In the genomic region with DNA sequence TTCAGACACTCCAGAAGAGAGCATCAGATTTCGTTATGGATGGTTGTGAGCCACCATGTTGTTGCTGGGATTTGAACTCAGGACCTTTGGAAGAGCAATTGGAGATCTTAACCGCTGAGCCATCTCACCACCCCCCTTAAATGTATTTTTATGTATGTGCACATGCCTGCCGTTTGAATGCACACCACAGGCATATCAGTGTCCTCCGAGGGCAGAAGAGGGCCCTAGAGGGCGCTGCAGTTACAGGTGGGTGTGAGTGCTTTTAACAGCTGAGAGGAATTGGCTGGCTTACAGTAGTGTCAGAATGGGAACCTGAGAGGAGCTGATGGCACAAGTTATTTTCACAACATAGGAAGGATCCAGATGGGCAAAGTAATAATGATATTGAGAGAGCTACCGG, we compare ENCODE assay signal across 10 mouse cellular contexts. TPM values are rescaled to one million over a fixed set of nuclear protein-coding genes. Genes with fewer than 3 reads are reported as not detected.
DNase-seq lines count a peak whose midpoint lies in the region; ATAC-seq and TF ChIP-seq lines count a peak whose summit lies in the region.
"Had no signal": no experiment of that assay in that cellular context is flagged by ENCODE, and none has a peak within 500 bp of the region (broad histone marks: within the 10 kb centered on the region; RNA-seq: fewer than 3 reads in every experiment).

No protein-coding gene starts in this region.

- H3K9ac ChIP-seq in kidney, embryonic 15.5 days, result no peak overlapping the region
- H3K9ac ChIP-seq in neural tube, embryonic 15.5 days (replicated peaks), result no peak overlapping the region
- H3K9ac ChIP-seq: embryonic facial prominence, embryonic 15.5 days; liver, embryonic 15.5 days had no signal

- H3K27ac ChIP-seq in kidney, embryonic 15.5 days, result no peak overlapping the region
- H3K27ac ChIP-seq in embryonic facial prominence, embryonic 10.5 days (replicated peaks), result no peak overlapping the region
- H3K27ac ChIP-seq in neural tube, embryonic 15.5 days (replicated peaks), result no peak overlapping the region
- H3K27ac ChIP-seq: embryonic facial prominence, embryonic 15.5 days; liver, embryonic 15.5 days had no signal

- 0 out of 2 replicates have a peak, but pooled peaks have one; percentile 9 for TF ChIP-seq CTCF in G1E (IDR thresholded peaks at IDR 0.05; ENCODE audit: low read depth, low read length)

- 0 out of 2 replicates have a peak, but pooled peaks cover 3% of the 10 kb centered on the region for H3K27me3 ChIP-seq in kidney, embryonic 15.5 days
- peaks cover 3% of the 10 kb centered on the region; the same call in 1 of the 2 replicates for H3K27me3 ChIP-seq in G1E (ENCODE audit: insufficient read depth, low read length)
- H3K27me3 ChIP-seq in embryonic facial prominence, embryonic 10.5 days (replicated peaks; ENCODE audit: low read depth, poor library complexity, severe bottlenecking), result peaks cover 4% of the 10 kb centered on the region; the same call in 1 of the 2 replicates
- peaks cover 3% of the 10 kb centered on the region; the same call in 1 of the 2 replicates for H3K27me3 ChIP-seq in neural tube, embryonic 15.5 days (replicated peaks)
- H3K27me3 ChIP-seq: embryonic facial prominence, embryonic 15.5 days; liver, embryonic 15.5 days had no signal

- peaks cover 1% of the 10 kb centered on the region; the same call in 1 of the 2 replicates for H3K36me3 ChIP-seq in kidney, embryonic 15.5 days
- peaks cover 16% of the 10 kb centered on the region for H3K36me3 ChIP-seq in G1E (replicated peaks)
- H3K36me3 ChIP-seq in embryonic facial prominence, embryonic 10.5 days (replicated peaks), result peaks cover 10% of the 10 kb centered on the region
- H3K36me3 ChIP-seq in neural tube, embryonic 15.5 days, result peaks cover 1% of the 10 kb centered on the region; the same call in 1 of the 2 replicates
- H3K36me3 ChIP-seq: embryonic facial prominence, embryonic 15.5 days had no signal

- no peak for ATAC-seq in kidney, embryonic 15.5 days (replicated peaks; ENCODE audit: low FRiP score)
- ATAC-seq in G1E (ENCODE audit: extremely low read depth, insufficient number of reproducible peaks, low FRiP score, poor library complexity, severe bottlenecking), result peak; percentile 31; the same call in 1 of the 2 replicates
- no peak for ATAC-seq in neural tube, embryonic 15.5 days (ENCODE audit: low FRiP score)

- 34% methylated on average over 6 of the region's 6 CpGs for WGBS in kidney, embryonic 15.5 days
- 33% methylated on average over 6 of the region's 6 CpGs for WGBS in embryonic facial prominence, embryonic 10.5 days
- 35% methylated on average over 6 of the region's 6 CpGs for whole genome bisulfite sequencing in neural tube, embryonic 15.5 days

- H3K9me3 ChIP-seq in kidney, embryonic 15.5 days (replicated peaks), result no peaks in the 10 kb centered on the region
- H3K9me3 ChIP-seq in G1E (replicated peaks), result no peaks in the 10 kb centered on the region
- H3K9me3 ChIP-seq in embryonic facial prominence, embryonic 10.5 days, result no peaks in the 10 kb centered on the region
- no peaks in the 10 kb centered on the region for H3K9me3 ChIP-seq in neural tube, embryonic 15.5 days (replicated peaks)
- H3K9me3 ChIP-seq: embryonic facial prominence, embryonic 15.5 days; liver, embryonic 15.5 days had no signal

- DNase-seq in kidney, adult 18-20 months, result peak; percentile 23
- DNase-seq in G1E (ENCODE audit: low spot score), result no peak
- DNase-seq in embryonic facial prominence, embryonic 10.5 days (ENCODE audit: low spot score), result peak; percentile 34
- peak; percentile 34 for DNase-seq in retina, postnatal 1 day
- DNase-seq in right cerebral cortex, postnatal 4 days, result no peak
- DNase-seq in urinary bladder, adult 2 months (ENCODE audit: low spot score), result no peak

- H3K4me3 ChIP-seq in kidney, embryonic 15.5 days (replicated peaks), result no peak overlapping the region
- H3K4me3 ChIP-seq in G1E (ENCODE audit: low read depth, low read length), result no peak overlapping the region
- no peak overlapping the region for H3K4me3 ChIP-seq in embryonic facial prominence, embryonic 10.5 days
- H3K4me3 ChIP-seq in neural tube, embryonic 15.5 days (replicated peaks), result no peak overlapping the region
- H3K4me3 ChIP-seq: embryonic facial prominence, embryonic 15.5 days; liver, embryonic 15.5 days had no signal

- no peak overlapping the region for H3K4me2 ChIP-seq in kidney, embryonic 15.5 days
- H3K4me2 ChIP-seq in neural tube, embryonic 15.5 days, result no peak overlapping the region
- H3K4me2 ChIP-seq: embryonic facial prominence, embryonic 15.5 days; liver, embryonic 15.5 days had no signal

- peaks cover 20% of the 10 kb centered on the region for H3K4me1 ChIP-seq in kidney, embryonic 15.5 days
- peaks cover 2% of the 10 kb centered on the region; the same call in 1 of the 2 replicates for H3K4me1 ChIP-seq in G1E (ENCODE audit: insufficient read depth, low read depth, low read length)
- peaks cover 16% of the 10 kb centered on the region for H3K4me1 ChIP-seq in embryonic facial prominence, embryonic 10.5 days
- H3K4me1 ChIP-seq in neural tube, embryonic 15.5 days, result 0 out of 2 replicates have a peak, but pooled peaks cover 4% of the 10 kb centered on the region

RNA-seq across cellular contexts. Expression of a gene that starts 2.6 kb away (rescaled TPM):
- not detected in 2 replicates for polyA plus RNA-seq in kidney, embryonic 15.5 days (2015; fragmentation: Nextera tagmentation; extraction: Ambion mirVana)
- total RNA-seq in G1E (2014; fragmentation: Nextera tagmentation) (not detected in 2 replicates), G1E (2017) (0.17 TPM in 1 of 2 replicates, not detected in the other)
- polyA plus RNA-seq in G1E (2012), result not detected in 2 replicates
- 0.30 and 0.38 TPM in 2 replicates for polyA plus RNA-seq in embryonic facial prominence, embryonic 10.5 days (2016; fragmentation: Nextera tagmentation; extraction: Ambion mirVana)
- polyA plus RNA-seq in urinary bladder, adult 2 months (2012; rRNA removed), result 0.26 and 0.59 TPM in 2 replicates
- not detected in 2 replicates for polyA plus RNA-seq in neural tube, embryonic 15.5 days (2015; fragmentation: Nextera tagmentation; extraction: Ambion mirVana)
- polyA plus RNA-seq: liver, embryonic 15.5 days had no signal

RNA-seq across cellular contexts. Expression of a gene that starts 16.6 kb away (rescaled TPM):
- polyA plus RNA-seq in kidney, embryonic 15.5 days (2015; fragmentation: Nextera tagmentation; extraction: Ambion mirVana), result 1.6 and 2.0 TPM in 2 replicates
- total RNA-seq in G1E (2014; fragmentation: Nextera tagmentation) (not detected in 2 replicates), G1E (2017) (0.22 TPM in 1 of 2 replicates, not detected in the other)
- not detected in 2 replicates for polyA plus RNA-seq in G1E (2012)
- 1.6 and 2.2 TPM in 2 replicates for polyA plus RNA-seq in embryonic facial prominence, embryonic 10.5 days (2016; fragmentation: Nextera tagmentation; extraction: Ambion mirVana)
- 0.04 TPM in 1 of 2 replicates, not detected in the other for polyA plus RNA-seq in urinary bladder, adult 2 months (2012; rRNA removed)
- 1.1 and 1.4 TPM in 2 replicates for polyA plus RNA-seq in neural tube, embryonic 15.5 days (2015; fragmentation: Nextera tagmentation; extraction: Ambion mirVana)

RNA-seq across cellular contexts. Expression of a gene that starts 34.6 kb away (rescaled TPM):
- polyA plus RNA-seq in kidney, embryonic 15.5 days (2015; fragmentation: Nextera tagmentation; extraction: Ambion mirVana), result 68.9 and 74.8 TPM in 2 replicates
- total RNA-seq in G1E (2014; fragmentation: Nextera tagmentation), result 22.7 and 26.2 TPM in 2 replicates
- total RNA-seq in G1E (2017), result 112 and 135 TPM in 2 replicates
- 28.7 and 58.2 TPM in 2 replicates for polyA plus RNA-seq in G1E (2012)
- 78.7 and 80.1 TPM in 2 replicates for polyA plus RNA-seq in embryonic facial prominence, embryonic 10.5 days (2016; fragmentation: Nextera tagmentation; extraction: Ambion mirVana)
- 72.6 and 72.7 TPM in 2 replicates for polyA plus RNA-seq in urinary bladder, adult 2 months (2012; rRNA removed)
- 89.8 and 93.4 TPM in 2 replicates for polyA plus RNA-seq in neural tube, embryonic 15.5 days (2015; fragmentation: Nextera tagmentation; extraction: Ambion mirVana)

Comparison
In these comparisons a context has a peak if more than half of its experiments do, and no peak if none do; other contexts are left out.
1. DNase-seq: peak in kidney, adult 18-20 months (single experiment), embryonic facial prominence, embryonic 10.5 days (single experiment) and retina, postnatal 1 day (single experiment); none in G1E (single experiment), right cerebral cortex, postnatal 4 days (single experiment) and urinary bladder, adult 2 months (single experiment).